Mouse (Mus musculus) kidney, adult 2 months (tissue): Measurements from ENCODE around the gene Celf2.

Experiments
- CTCF ChIP-seq: fragments of 200-500 bp; conservative IDR thresholded peaks from 2 replicates; pipeline ENCODE4 v1.5.1; 2011; ENCODE audit warnings: low read depth, mild to moderate bottlenecking, control low read depth, low read length, moderate library complexity, mixed read lengths; ENCODE audit not compliant: insufficient read depth, insufficient read length
- POLR2A ChIP-seq: fragments of 200-500 bp; IDR thresholded peaks from one replicate; pipeline ENCODE4 v1.6.1; 2011; ENCODE audit warnings: low read depth, low read length, control low read depth

DNA sequence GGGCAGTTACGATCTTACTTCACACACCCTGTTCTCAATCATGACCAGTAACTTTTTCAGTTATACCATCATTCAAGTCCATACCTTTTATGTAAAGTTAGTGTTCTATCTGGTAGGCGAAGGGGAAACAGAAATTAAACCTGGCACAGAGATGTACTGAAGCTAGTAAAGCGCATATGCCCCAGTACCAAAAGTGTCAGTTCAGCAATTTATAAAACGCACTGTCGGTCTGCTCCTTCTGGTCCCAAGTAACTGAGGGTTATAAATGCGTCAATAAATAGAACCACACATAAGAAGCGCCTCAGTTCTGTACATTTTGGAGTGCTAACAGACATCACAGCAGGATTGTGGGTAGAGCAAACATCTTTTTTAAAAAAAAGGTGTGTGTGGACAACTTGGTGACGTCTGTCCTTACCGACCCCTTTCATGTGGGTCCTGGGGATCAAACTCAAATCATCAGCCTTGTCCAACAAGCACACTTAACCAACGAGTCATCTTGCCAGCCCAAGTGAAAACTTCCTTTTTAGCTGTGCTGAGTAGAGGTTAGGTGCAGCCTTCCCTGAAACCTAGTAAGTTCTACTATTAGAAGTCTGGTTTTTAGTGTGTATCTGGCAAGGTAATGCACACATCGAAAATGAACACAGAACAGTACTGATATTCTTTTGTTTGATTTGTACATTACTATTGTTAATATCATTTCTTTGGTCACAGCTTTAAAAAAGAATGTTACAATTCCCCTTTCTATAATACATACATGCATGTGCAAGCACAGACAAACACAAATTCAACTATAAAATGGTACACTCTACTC is 803.2 kb downstream of the Celf2 start:
- TF ChIP-seq POLR2A = no peak
- TF ChIP-seq CTCF = no peak
